Mouse (Mus musculus): ENCODE measurements around the gene 4930404H24Rik.

GRCm38 (mm10) chr2:153493393-153493731, 772 bp downstream of the 4930404H24Rik start:
- no peak for TF ChIP-seq POLR2A (IDR thresholded peaks at IDR 0.05; ENCODE audit: borderline replicate concordance, insufficient read depth, low read length)
- TF ChIP-seq CTCF (IDR thresholded peaks at IDR 0.05; ENCODE audit: borderline replicate concordance, insufficient read depth, low read depth, low read length): no peak
